Mouse (Mus musculus) spleen, embryonic (tissue): Measurements from ENCODE around the gene Mylk4.

ENCODE experiments used
- CTCF ChIA-PET: fragments of 350-600 bp; sonication (Branson Sonifier 250); formaldehyde crosslinking; loops from one replicate; lab custom pipeline; 2022; lab: Charles Lee

The Mylk4 gene

DNA sequence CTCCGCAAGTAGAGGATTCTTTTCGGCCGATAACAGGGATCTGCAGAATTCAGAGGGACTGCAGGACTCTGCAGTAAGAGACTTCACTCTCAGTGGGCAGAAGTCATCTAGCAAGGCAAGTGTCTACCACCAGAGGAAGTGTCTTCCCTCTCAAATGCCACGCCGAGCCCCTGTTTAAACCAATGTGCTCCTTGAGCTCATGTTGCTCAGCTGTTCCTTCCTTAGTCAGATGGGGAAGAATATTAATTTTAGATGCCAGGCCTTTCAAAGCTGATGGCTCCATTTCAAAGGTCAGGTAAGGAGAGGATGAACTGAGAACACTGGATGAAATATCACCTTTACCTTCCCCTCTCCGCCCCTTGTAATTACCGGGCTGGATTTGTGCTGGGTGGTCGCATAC, at the start of gene Mylk4:
Mylk4 (minus strand) TSS at position 139 of the 400 bp plus-strand sequence.
- CTCF ChIA-PET: no interaction called here

GRCm38 (mm10) chr13:32833237-32833636, 49.5 kb upstream of the Mylk4 start:
- CTCF ChIA-PET: no interaction called here

GRCm38 (mm10) chr13:32832776-32833175, 49.0 kb upstream of the Mylk4 start:
- CTCF ChIA-PET: interaction anchor here (1.1 kb wide), 1 partner anchor 12 kb away, joined by 3 read pairs; no protein-coding TSS in a partner anchor

- CTCF ChIA-PET: interaction anchor here (0.7 to 1.1 kb wide), 3 partner anchors 11 to 136 kb away, joined by 3 to 4 read pairs (median 3); partner anchors contain the start of gene D930007J09Rik
These were observed 47.9 kb upstream of the Mylk4 start for GRCm38 (mm10) chr13:32831505-32832273.

DNA sequence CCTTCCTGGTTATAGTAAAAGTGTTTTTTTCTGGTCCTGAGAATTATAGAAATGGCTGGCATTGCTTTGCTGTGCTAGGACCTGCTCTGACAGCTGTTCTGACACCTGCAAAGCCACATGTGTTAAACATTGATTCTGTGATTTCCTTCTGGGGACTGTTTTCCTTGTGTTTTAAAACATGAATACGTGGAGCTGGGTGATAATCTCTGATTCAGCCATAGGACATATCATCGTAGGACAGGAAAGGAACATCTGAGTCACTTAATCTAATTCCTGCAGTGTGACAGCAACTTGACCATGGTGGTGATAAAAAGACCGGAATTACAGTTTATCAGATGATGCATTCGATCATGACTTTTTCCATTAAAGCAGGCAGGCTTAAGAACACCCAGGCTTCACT, 45.1 kb upstream of the Mylk4 start:
- CTCF ChIA-PET: no interaction called here

GRCm38 (mm10) chr13:32827951-32828350, 44.2 kb upstream of the Mylk4 start:
- CTCF ChIA-PET: interaction anchor here (0.9 kb wide), 1 partner anchor 25 kb away, joined by 3 read pairs; no protein-coding TSS in a partner anchor

- CTCF ChIA-PET: interaction anchor here (0.9 kb wide), 1 partner anchor 25 kb away, joined by 3 read pairs; no protein-coding TSS in a partner anchor
These were observed 43.5 kb upstream of the Mylk4 start for GRCm38 (mm10) chr13:32827111-32827822.

DNA sequence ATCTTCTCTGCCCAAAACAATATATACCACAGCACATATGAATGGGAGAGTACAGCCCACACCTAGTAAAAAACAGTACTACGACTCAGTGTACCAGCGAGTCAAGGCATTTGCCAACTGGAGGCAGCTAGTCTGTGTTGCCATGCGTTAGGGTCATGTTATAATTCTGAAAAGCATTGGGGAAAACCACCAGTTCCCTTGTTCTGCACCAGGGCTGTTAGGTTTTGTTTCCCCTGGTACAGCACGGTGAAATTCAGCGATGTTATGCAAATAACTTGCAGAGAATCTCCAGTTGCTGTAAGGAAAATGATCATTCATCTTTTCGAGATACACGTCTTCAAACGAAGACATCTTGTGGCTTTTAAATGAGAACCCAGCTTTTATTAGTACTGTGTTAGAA, 41.8 kb upstream of the Mylk4 start:
- CTCF ChIA-PET: no interaction called here

DNA sequence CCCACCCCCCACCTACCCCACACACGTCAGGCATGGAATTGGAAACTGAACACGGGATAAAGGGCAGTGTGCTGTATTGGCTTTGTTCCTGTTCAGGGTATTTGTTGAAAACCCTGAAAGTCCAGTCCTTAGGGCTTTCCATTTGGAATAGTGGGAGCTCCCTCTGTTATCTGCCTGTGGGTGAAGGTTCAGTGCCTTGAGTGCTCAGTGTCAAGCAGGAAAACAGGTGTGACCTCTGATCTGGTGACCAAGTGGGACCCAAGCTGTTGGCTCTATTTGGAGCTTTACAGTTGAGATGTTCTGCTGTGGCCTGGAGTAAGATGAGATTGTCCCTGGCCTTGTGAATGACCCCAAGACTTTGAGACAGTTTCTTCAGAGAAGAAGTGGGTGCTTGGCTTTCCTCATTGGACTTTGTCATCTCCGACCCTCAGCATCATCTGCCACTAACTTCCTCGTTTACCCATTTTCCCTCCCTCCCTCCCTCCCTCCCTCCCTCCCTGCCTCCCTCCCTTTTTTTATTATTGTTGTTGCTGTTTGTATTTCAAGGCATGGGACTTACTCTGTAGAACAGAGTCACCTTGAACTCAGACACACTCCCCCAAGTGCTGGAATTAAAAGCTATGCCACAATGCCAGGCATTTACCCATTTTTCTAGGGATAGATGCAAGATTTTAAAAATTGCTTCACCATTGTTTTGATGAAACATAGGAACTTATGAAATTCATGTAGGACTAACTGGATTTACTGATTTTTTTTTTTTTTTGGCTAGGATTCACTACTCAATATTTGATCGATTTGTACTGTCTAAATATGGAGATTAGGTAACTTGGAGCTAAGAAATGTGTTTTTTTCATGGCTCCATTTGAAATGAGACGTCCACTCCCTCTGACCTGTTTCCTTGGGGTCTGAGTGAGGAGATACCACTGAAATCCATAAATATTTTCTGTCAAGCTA, 40.9 kb upstream of the Mylk4 start:
- CTCF ChIA-PET: no interaction called here

- CTCF ChIA-PET: no interaction called here
These were observed 39.4 kb upstream of the Mylk4 start for GRCm38 (mm10) chr13:32823126-32823525.

DNA sequence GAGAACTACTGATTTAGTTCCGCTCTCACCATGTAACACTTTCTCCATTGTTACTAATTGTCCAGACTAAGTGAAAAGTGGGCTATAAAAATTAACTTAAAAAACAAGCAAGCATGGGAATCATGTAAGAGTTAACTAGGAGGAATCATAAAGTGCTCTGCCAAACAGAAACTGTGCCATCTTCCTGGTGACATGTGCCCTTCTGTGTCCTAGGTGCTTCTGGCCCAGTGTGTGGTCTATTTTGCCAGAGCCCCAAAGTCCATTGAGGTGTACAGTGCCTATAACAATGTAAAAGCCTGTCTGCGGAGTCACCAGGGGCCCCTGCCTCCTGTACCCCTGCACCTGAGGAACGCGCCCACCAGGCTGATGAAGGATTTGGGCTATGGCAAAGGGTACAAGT, 37.9 kb upstream of the Mylk4 start:
- CTCF ChIA-PET: no interaction called here

GRCm38 (mm10) chr13:32819926-32820325, 36.2 kb upstream of the Mylk4 start:
- CTCF ChIA-PET: interaction anchor here (1.0 kb wide), 1 partner anchor 12 kb away, joined by 3 read pairs; no protein-coding TSS in a partner anchor

DNA sequence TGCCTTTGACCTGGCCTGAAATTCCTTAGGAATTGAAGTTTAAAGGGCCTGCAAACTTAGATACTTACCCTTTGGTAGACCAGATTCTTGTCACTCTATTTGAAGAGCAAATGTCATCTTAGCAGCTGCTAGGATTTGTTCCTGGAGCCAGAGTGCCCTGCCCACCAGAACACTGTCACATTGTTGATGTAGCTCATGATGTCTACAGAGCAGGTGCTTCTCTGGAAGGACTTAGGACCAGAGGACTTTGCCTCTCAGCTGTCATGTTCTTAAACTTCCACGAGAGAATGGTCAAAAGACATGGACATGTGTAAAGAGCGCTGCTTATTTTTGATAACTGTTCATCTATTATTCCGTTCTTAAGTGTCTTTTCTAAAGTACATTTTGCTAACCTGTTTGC, 35.5 kb upstream of the Mylk4 start:
- CTCF ChIA-PET: no interaction called here

- CTCF ChIA-PET: no interaction called here
These were observed 23.9 kb upstream of the Mylk4 start for GRCm38 (mm10) chr13:32807624-32808023.

DNA sequence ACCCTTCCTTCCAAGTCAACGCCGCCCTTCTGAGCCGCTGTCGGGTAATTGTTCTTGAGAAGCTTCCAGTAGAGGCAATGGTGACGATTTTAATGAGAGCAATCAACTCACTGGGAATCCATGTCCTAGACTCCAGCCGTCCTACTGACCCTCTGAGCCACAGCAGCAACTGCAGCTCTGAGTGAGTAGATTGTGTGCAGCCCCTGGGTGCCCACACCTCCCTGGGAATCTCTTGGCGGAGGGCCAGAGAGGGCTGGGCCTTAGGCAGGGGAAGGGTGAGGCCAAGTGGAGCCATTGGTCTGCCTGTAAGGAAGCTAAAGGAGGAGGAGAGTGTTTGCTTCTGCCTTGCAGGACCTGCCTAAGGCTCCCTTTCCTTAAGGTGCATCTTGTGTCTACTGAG, 23.1 kb upstream of the Mylk4 start:
- CTCF ChIA-PET: no interaction called here

DNA sequence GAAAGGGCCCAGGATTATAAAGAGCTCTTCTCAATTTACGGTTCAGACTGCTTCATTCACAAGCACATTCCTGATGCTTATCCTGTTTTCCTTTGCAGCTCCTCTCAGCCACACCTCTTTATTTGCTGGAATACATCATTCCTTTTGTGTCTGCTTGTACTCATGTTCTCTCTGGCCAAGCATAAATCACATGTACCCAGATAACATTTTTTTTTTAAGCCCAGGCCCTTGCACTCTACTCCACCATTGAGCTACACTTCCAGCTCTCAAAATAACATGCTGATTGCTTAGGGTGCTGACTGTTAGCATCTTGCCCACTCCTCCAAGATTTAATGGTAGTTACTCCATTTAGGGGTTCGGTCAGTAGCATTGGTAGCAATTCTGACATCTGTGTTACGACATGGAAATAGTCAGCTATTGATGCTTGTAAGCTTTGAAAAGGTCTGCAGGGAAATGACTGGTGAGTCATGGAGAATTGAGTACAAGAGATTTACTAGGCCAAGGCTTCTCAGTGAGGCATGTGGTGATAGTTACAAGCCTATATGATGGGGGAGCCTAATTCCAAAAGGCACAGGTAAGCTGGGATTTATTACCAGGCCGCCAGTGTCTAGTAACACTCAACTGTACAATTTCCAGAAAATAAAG, 20.1 kb upstream of the Mylk4 start:
- CTCF ChIA-PET: no interaction called here

DNA sequence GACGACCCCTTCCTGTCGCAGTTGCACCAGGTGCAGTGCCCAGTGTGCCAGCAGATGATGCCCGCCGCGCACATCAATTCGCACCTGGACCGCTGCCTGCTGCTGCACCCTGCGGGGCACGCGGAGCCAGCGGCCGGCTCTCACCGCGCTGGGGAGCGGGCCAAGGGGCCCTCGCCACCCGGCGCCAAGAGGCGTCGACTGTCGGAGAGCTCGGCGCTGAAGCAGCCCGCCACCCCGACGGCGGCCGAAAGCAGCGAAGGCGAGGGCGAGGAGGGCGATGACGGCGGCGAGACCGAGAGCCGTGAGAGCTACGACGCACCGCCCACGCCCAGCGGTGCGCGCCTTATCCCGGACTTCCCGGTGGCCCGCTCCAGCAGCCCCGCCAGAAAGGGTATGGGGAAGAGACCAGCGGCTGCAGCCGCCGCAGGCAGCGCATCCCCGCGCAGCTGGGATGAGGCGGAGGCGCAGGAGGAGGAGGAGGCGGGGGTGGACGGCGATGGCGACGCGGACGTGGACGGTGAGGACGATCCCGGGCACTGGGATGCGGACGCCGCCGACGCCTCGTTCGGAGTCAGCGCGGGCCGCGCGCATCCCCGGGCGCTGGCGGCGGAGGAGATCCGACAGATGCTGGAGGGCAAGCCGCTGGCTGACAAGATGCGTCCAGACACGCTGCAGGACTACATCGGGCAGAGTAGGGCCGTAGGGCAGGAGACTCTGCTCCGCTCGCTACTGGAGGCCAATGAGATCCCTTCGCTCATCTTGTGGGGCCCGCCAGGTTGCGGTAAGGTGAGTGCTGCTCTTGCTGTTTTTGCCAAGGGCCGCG, 18.7 kb upstream of the Mylk4 start, which contains the start of gene D930007J09Rik:
D930007J09Rik (minus strand) TSS at position 591 of the 823 bp plus-strand sequence.
- CTCF ChIA-PET: interaction anchor here (0.6 kb wide), 1 partner anchor 29 kb away, joined by 3 read pairs; no protein-coding TSS in a partner anchor

DNA sequence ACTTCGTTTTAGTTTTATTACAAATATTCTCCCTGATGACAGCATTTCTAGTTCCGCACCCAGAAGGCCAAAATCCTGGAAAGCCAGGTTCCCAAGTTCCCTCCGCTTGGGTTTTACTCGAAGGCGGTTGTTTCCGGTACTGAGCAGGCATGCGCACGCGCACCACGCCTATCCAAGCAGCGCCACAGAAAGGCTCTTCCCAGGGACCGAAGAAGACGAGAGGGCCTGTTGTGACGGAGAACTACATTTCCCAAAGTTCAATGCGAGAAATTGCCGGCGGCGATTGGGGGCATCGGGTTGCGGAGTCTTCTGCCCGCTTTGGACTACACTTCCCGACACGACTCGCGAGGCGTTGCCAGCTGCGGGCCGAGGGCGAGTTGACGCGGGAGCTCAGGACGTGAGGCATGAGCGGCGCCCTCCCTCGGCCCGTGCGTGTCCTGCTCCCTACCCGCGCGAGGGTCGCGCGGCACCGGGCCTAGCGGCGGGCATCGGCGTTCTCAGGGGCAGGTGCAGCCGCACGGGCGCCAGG, 18.0 kb upstream of the Mylk4 start, which contains the start of gene Wrnip1:
Wrnip1 (plus strand) TSS at position 346 of the 529 bp plus-strand sequence.
- CTCF ChIA-PET: no interaction called here

GRCm38 (mm10) chr13:32800859-32801258, 17.1 kb upstream of the Mylk4 start:
- CTCF ChIA-PET: no interaction called here
